Mouse (Mus musculus): ENCODE measurements around the gene Hsf5. TPM values are rescaled to one million over a fixed set of nuclear protein-coding genes. Genes with fewer than 3 reads are reported as not detected.
A peak's percentile ranks its signal among the peaks of the same experiment; 100 is the strongest.

Gene Hsf5
- polyA plus RNA-seq, 1 experiment from 2014 or later: 0.06 TPM

DNA sequence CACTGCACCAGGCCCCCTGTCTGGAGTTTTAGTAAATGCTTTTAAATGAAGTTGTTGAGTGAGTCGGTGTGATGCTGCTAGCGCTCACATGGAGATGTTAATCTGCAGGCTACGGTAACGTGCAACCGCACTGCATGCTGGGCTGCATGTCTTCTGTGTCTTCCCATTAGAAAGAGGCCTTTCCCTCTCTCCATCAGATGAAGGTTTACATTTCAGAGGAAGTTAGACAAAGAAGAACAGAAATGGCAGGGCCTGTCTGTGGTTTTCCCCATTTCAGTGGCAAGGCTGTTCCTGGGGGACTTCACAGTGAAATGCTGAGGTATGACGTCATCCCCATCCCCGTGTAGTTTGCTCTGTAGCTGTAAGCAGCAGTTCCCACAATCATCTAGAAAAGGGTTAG, 69.4 kb downstream of the Hsf5 start:
- H3K27me3 ChIP-seq (ENCODE audit: control insufficient read depth, insufficient read depth, low read depth, low read length): no peaks in the 10 kb centered on the region
- no peak overlapping the region for H3K4me2 ChIP-seq (ENCODE audit: low read depth, low read length)
- 34% methylated on average over 7 of the region's 7 CpGs for whole genome bisulfite sequencing (ENCODE audit: insufficient replicate concordance)
- H3K36me3 ChIP-seq (ENCODE audit: control insufficient read depth, insufficient read depth): no peaks in the 10 kb centered on the region
- no peak overlapping the region for H3K9ac ChIP-seq (ENCODE audit: low read depth, low read length)
- no peak overlapping the region for H3K4me3 ChIP-seq (ENCODE audit: low read depth, low read length)
- ATAC-seq (ENCODE audit: low read depth): no peak
- H3K4me1 ChIP-seq (ENCODE audit: control insufficient read depth, low read depth, low read length): peaks cover 36% of the 10 kb centered on the region
- no peaks in the 10 kb centered on the region for H3K9me3 ChIP-seq (replicated peaks; ENCODE audit: control insufficient read depth, low read length)
- H3K27ac ChIP-seq (ENCODE audit: low read length): no peak overlapping the region

DNA sequence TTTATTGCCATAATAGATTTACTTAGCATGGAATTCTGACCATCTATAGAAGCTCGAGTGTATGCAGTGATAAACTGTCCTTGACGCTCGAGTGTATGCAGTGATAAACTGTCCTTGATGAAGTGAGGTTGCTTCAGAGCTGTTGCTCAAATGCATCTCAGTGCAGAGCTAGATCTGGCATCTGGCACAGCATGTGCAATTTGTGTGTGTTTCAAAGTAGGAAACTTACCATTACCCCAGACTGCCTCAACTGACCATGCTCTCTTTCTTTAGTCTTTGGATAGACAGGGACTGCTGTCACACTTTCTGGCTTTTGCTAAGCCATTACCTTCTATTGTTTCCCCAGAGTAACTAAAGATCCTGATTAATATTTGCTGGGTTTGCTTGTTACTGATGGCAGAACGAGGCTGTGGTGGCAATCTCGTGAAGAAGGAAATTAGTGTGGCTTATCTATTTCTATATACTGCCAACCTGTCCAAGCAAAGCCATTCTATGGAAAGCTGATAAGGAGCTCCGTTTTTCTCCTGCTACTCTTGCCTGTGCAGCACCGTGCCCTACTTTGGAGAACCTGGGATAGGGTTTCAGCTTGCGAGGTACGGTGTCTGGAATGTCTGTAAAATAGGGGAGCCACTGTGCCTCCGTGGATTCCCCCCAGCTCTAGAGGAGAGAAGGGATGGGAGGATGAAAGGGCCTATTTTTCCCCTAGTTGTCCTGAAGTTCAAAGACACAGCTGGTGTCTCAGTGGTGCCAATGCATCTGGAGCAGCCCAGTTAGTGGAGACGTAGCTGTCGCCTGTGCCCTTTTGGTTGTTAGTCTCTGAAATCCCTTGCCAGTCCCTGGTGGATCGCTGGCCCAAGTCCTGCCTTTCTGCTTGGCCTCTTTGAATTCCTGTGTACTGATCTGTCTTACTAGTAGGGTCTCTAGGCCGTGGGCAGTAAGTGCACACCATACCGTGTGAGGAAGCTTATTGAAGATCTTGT, 70.6 kb downstream of the Hsf5 start:
- 39% methylated on average over 15 of the region's 15 CpGs for WGBS (ENCODE audit: insufficient replicate concordance)
- peaks cover 38% of the 10 kb centered on the region for H3K4me1 ChIP-seq (ENCODE audit: control insufficient read depth, low read depth, low read length)
- H3K27me3 ChIP-seq (ENCODE audit: control insufficient read depth, insufficient read depth, low read depth, low read length): no peaks in the 10 kb centered on the region
- H3K9ac ChIP-seq (ENCODE audit: low read depth, low read length): no peak overlapping the region
- no peaks in the 10 kb centered on the region for H3K9me3 ChIP-seq (replicated peaks; ENCODE audit: control insufficient read depth, low read length)
- H3K36me3 ChIP-seq (ENCODE audit: control insufficient read depth, insufficient read depth): no peaks in the 10 kb centered on the region
- no peak for ATAC-seq (ENCODE audit: low read depth)
- no peak overlapping the region for H3K4me2 ChIP-seq (ENCODE audit: low read depth, low read length)
- no peak overlapping the region for H3K4me3 ChIP-seq (ENCODE audit: low read depth, low read length)
- H3K27ac ChIP-seq (ENCODE audit: low read length): no peak overlapping the region

DNA sequence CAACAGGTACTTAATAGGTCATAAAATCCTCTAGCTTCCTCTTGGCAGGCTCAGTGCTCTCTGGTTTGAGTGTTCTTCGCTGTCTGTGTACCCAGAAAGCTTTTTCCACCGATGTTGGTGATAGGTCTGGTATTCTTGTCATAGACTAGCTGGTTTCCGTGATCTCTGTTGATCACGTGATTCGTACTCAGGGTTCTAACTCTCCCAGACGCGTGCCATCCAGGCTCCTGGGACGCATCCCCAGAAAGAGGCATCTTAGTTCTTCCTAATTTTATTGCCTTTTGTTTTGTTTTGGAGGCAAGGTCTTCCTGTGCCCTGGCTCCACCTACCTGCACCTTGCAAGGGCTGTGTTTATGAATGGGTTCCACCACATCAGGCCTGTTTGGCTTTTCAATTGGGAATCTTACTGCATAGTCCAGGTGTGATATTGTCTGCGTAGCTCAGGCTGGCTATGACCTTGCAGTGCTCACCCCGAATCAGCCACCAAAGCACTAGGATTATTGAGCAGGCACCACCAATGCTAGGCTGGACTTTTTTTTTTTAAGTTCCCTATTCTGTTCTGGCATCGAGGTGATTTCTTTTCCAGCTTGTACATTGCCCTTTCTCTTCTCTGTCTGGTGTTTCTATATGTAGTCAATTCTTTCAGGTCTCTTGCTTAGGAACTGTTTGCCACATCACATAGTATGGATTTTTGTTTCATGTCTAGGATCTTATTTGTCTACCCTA, 71.7 kb downstream of the Hsf5 start:
- Histone ChIP-seq H3K9ac (ENCODE audit: low read depth, low read length) (no peak overlapping the region), H3K4me1 (ENCODE audit: control insufficient read depth, low read depth, low read length) (peaks cover 41% of the 10 kb centered on the region), H3K36me3 (ENCODE audit: control insufficient read depth, insufficient read depth) (no peaks in the 10 kb centered on the region), H3K27ac (ENCODE audit: low read length) (0 out of 2 replicates have a peak overlapping the region, but pooled peaks have one; percentile 4), H3K4me2 (ENCODE audit: low read depth, low read length) (0 out of 2 replicates have a peak overlapping the region, but pooled peaks have one; percentile 2), H3K4me3 (ENCODE audit: low read depth, low read length) (no peak overlapping the region), H3K27me3 (ENCODE audit: control insufficient read depth, insufficient read depth, low read depth, low read length) (no peaks in the 10 kb centered on the region), H3K9me3 (replicated peaks; ENCODE audit: control insufficient read depth, low read length) (no peaks in the 10 kb centered on the region)
- ATAC-seq (ENCODE audit: low read depth): no peak
- 65% methylated on average over 11 of the region's 11 CpGs for WGBS (ENCODE audit: insufficient replicate concordance)

DNA sequence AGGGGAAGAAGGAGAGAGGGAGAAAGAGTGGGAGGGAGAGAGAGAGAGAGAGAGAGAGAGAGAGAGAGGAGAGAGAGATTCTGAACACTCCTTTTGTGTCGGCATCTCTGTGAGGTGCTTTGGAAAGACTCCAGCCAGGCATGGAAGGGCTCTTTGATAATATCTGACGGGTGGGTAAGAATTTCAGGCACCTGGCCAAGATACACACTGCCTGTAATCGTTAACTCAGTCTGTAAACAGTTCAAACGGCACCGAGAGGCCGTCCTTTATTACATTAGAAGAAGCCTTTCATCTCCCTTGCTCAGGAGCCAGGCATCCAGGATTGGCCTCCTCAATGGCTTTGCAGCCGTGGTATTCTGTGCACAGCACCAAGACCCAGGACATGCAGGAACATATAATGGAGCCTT, 72.4 kb downstream of the Hsf5 start:
- ATAC-seq (ENCODE audit: low read depth): peak; percentile 76
- no peaks in the 10 kb centered on the region for H3K36me3 ChIP-seq (ENCODE audit: control insufficient read depth, insufficient read depth)
- H3K9me3 ChIP-seq (replicated peaks; ENCODE audit: control insufficient read depth, low read length): no peaks in the 10 kb centered on the region
- H3K27ac ChIP-seq (ENCODE audit: low read length): peak overlapping the region; percentile 73
- H3K4me1 ChIP-seq (ENCODE audit: control insufficient read depth, low read depth, low read length): peaks cover 41% of the 10 kb centered on the region
- no peak overlapping the region for H3K4me3 ChIP-seq (ENCODE audit: low read depth, low read length)
- peak overlapping the region; percentile 58 for H3K4me2 ChIP-seq (ENCODE audit: low read depth, low read length)
- no peaks in the 10 kb centered on the region for H3K27me3 ChIP-seq (ENCODE audit: control insufficient read depth, insufficient read depth, low read depth, low read length)
- 32% methylated on average over 7 of the region's 7 CpGs for WGBS (ENCODE audit: insufficient replicate concordance)
- H3K9ac ChIP-seq (ENCODE audit: low read depth, low read length): peak overlapping the region; percentile 45; the same call in 1 of the 2 replicates

DNA sequence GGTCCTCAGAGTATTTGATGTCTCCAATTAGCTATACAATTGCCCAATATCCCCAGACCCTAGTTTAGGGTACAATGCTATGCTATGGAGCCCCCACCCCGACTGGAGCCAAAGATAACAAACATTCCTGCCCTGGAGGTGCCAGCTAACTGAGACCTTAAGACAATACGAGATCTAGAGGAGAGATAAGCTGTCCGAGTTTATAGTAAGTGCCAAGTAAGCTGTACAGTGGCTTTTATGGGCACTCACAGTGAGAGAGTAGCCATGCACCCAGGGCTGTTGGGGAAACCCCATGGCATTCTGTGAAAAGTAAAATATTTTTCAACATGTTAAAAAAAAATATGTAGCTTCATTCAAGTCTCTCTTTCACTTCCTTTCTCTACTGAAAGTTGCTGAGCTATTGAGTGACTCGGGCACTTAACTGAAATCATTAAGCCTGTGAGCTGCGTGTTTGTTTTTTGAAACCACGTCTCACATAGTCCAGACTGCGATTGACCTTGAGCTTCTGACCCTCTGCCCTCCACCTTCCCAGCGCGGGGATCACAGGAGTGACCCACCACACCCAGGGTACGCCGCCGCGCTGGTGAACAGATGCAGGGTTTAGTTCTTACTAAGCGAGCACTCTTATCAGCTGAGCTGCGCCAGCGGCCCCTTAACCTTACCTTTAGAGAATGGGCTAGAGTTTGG, 73.2 kb downstream of the Hsf5 start:
- Histone ChIP-seq H3K4me1 (ENCODE audit: control insufficient read depth, low read depth, low read length) (peaks cover 41% of the 10 kb centered on the region), H3K9ac (ENCODE audit: low read depth, low read length) (peak overlapping the region; percentile 45), H3K27me3 (ENCODE audit: control insufficient read depth, insufficient read depth, low read depth, low read length) (no peaks in the 10 kb centered on the region), H3K9me3 (replicated peaks; ENCODE audit: control insufficient read depth, low read length) (no peaks in the 10 kb centered on the region), H3K36me3 (ENCODE audit: control insufficient read depth, insufficient read depth) (no peaks in the 10 kb centered on the region), H3K4me2 (ENCODE audit: low read depth, low read length) (peak overlapping the region; percentile 58), H3K4me3 (ENCODE audit: low read depth, low read length) (peak overlapping the region; percentile 46), H3K27ac (ENCODE audit: low read length) (peak overlapping the region; percentile 73)
- ATAC-seq (ENCODE audit: low read depth): peak; percentile 72
- 21% methylated on average over 16 of the region's 16 CpGs for WGBS (ENCODE audit: insufficient replicate concordance)

DNA sequence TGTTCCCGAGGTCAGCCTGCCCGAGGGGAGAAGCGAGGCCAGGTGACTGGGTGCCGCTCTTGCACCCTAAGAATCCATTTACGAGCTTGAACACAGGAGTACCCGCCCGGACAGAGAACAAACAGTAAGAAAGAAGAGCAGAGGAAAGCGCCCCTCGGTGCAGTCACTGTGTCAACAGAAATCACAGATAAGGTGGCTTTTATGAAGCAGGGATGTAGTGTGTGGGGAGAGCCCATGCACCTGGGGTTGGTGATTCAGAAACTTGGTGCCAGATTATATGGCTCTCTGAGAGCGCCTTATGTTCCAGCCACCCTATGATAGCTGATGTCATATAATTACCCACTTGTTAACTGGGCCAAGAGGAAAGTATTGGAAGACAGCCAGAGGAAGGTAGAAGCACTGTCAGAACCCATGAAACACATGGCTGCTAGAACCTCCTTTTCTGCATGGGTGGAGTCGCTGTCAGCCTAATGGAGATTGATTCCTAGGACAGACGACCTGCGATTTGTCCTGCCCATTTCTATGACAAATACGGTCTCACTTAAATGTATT, 80.2 kb downstream of the Hsf5 start:
- no peak overlapping the region for H3K9ac ChIP-seq (ENCODE audit: low read depth, low read length)
- no peaks in the 10 kb centered on the region for H3K36me3 ChIP-seq (ENCODE audit: control insufficient read depth, insufficient read depth)
- H3K27ac ChIP-seq (ENCODE audit: low read length): peak overlapping the region; percentile 26; the same call in 1 of the 2 replicates
- peaks cover 22% of the 10 kb centered on the region for H3K4me1 ChIP-seq (ENCODE audit: control insufficient read depth, low read depth, low read length)
- 55% methylated on average over 14 of the region's 14 CpGs for WGBS (ENCODE audit: insufficient replicate concordance)
- ATAC-seq (ENCODE audit: low read depth): 0 out of 2 replicates have a peak, but pooled peaks have one; percentile 17
- no peaks in the 10 kb centered on the region for H3K9me3 ChIP-seq (replicated peaks; ENCODE audit: control insufficient read depth, low read length)
- no peaks in the 10 kb centered on the region for H3K27me3 ChIP-seq (ENCODE audit: control insufficient read depth, insufficient read depth, low read depth, low read length)
- no peak overlapping the region for H3K4me3 ChIP-seq (ENCODE audit: low read depth, low read length)
- no peak overlapping the region for H3K4me2 ChIP-seq (ENCODE audit: low read depth, low read length)

DNA sequence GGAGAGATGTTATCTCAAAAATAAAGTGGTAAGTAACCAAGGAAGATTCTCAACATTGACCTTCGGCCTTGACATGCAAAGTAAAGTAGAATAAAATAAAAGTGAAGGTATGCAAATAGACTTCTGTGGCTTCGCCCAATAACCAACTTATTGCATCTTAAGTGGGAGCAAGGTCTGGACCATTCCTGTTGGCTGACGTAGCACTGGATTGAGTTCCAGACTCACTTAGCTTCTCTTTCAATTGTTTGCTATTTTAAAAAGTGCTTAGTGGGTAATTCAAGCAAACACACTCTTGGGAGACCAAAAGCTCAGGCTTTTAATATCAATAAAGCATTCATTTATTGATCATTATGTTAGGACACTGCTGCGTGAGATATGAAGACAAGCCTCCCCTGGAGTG, 81.2 kb downstream of the Hsf5 start:
- ATAC-seq (ENCODE audit: low read depth): no peak
- H3K9me3 ChIP-seq (replicated peaks; ENCODE audit: control insufficient read depth, low read length): no peaks in the 10 kb centered on the region
- H3K4me3 ChIP-seq (ENCODE audit: low read depth, low read length): no peak overlapping the region
- no peak overlapping the region for H3K4me2 ChIP-seq (ENCODE audit: low read depth, low read length)
- no peaks in the 10 kb centered on the region for H3K27me3 ChIP-seq (ENCODE audit: control insufficient read depth, insufficient read depth, low read depth, low read length)
- H3K9ac ChIP-seq (ENCODE audit: low read depth, low read length): no peak overlapping the region
- WGBS (ENCODE audit: insufficient replicate concordance): 76% methylated on average over 4 of the region's 4 CpGs
- H3K27ac ChIP-seq (ENCODE audit: low read length): no peak overlapping the region
- no peaks in the 10 kb centered on the region for H3K36me3 ChIP-seq (ENCODE audit: control insufficient read depth, insufficient read depth)
- peaks cover 23% of the 10 kb centered on the region for H3K4me1 ChIP-seq (ENCODE audit: control insufficient read depth, low read depth, low read length)

DNA sequence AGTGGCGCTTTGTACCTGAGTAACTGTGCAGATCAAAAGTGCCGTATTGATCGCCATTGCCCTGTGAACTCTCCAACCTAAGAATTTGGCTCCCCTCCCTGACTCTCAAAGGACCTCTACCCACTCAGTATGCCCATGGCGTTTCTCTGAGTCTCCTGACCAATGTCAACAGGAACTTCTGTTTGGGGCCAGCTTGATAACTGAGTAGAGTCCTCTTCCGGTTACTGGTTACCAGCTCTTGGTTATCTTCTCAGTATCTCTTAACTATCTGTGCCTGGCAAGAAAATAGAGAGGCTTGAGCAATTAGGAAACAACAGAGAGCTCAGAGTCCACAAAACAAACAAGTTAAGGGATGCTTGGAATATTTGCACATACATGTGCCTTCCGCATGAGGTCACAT, 84.1 kb downstream of the Hsf5 start:
- ATAC-seq (ENCODE audit: low read depth): peak; percentile 40; the same call in 1 of the 2 replicates
- Histone ChIP-seq H3K9ac (ENCODE audit: low read depth, low read length) (no peak overlapping the region), H3K4me3 (ENCODE audit: low read depth, low read length) (no peak overlapping the region), H3K36me3 (ENCODE audit: control insufficient read depth, insufficient read depth) (no peaks in the 10 kb centered on the region), H3K4me1 (ENCODE audit: control insufficient read depth, low read depth, low read length) (peaks cover 45% of the 10 kb centered on the region), H3K4me2 (ENCODE audit: low read depth, low read length) (no peak overlapping the region), H3K27ac (ENCODE audit: low read length) (peak overlapping the region; percentile 69), H3K9me3 (replicated peaks; ENCODE audit: control insufficient read depth, low read length) (no peaks in the 10 kb centered on the region), H3K27me3 (ENCODE audit: control insufficient read depth, insufficient read depth, low read depth, low read length) (no peaks in the 10 kb centered on the region)
- WGBS (ENCODE audit: insufficient replicate concordance): 62% methylated on average over 6 of the region's 6 CpGs
